Mouse (Mus musculus) embryonic fibroblast, embryonic 13.5 days (primary cell): ENCODE measurements around the gene Adipor2. TPM values are rescaled to one million over a fixed set of nuclear protein-coding genes. Genes with fewer than 3 reads are reported as not detected.

Experiments used
- H3K27ac ChIP-seq: 2 replicates; pipeline ENCODE4 v1.5.1; 2012; ENCODE audit warnings: low read length, control low read depth, inconsistent platforms; ENCODE audit not compliant: insufficient read depth
- H3K4me1 ChIP-seq: 2 replicates; pipeline ENCODE4 v1.6.1; 2011; ENCODE audit warnings: low read length; ENCODE audit not compliant: control insufficient read depth, insufficient read depth
- H3K4me3 ChIP-seq: 2 replicates; pipeline ENCODE4 v1.5.1; 2011; ENCODE audit warnings: mild to moderate bottlenecking, control low read depth, low read length; ENCODE audit not compliant: insufficient read depth
- CTCF ChIP-seq: IDR thresholded peaks from 2 replicates; pipeline ENCODE4 v1.5.1; 2011; ENCODE audit warnings: mild to moderate bottlenecking, control low read depth, low read length, moderate library complexity, borderline replicate concordance; ENCODE audit not compliant: insufficient read depth
- POLR2A ChIP-seq: IDR thresholded peaks from 2 replicates; pipeline ENCODE4 v1.6.1; 2011; ENCODE audit warnings: low read depth, mild to moderate bottlenecking, control low read depth, low read length, moderate library complexity
- polyA plus RNA-seq: library from polyadenylated mRNA; stranded (reverse); fragments of >200 nt; gene quantifications from 2 replicates; pipeline ENCODE4 v1.2.4, GENCODE M21; 2011; ENCODE audit warnings: low read depth; ENCODE audit not compliant: missing spikeins, insufficient read length

Adipor2 gene
- polyA plus RNA-seq, 1 experiment: 42.8 TPM

DNA sequence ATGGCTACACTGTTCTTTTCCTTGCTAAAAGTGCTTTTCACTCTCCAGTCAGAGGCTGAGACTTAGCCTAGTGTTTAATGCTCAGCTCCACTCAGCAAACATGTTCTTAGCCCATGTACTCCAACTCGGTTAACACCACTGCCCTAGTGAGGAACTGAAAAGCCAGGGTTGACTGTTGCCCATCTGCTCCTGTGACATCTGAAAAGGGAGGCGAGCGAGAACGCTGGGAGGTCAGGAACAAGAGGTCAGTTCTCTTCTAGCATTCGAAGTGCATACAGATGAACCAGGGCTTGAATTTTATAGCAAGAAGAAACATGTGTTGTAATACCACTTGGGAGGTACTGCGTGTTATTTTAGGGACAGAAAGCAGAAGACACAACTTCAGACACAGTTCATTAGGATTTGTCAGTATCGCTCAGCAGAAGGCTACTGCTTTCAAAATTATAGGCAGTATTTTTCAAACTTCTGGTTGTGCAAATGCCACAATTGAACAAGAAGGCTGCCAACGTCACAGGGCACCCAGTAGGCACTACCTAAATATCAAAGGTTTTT lies 59.4 kb downstream of the Adipor2 start:
- no peak for TF ChIP-seq CTCF
- TF ChIP-seq POLR2A: no peak
- H3K4me3 ChIP-seq: no peak overlapping the region
- no peak overlapping the region for H3K27ac ChIP-seq
- no peaks in the 10 kb centered on the region for H3K4me1 ChIP-seq

DNA sequence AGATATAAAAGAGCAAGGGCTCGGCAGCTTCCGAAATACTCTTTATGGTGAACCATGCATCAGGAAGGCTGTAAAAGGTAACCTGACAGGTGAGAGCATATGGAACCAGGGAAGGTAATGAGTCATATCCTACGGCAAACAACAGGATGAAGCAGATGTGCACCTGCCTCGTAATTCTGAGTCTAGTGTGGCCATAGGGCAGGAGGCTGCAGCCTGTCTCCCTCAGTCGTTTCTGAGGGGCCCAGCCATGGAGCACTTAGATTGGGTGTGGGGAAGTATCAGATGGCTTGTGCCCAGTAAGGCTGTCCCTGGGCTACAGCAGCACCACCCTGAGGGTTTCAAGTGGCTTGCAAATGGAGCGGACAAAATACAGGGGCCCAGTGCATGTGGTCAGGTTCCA lies 65.0 kb downstream of the Adipor2 start:
- Histone ChIP-seq H3K4me1 (no peaks in the 10 kb centered on the region), H3K27ac (no peak overlapping the region), H3K4me3 (no peak overlapping the region)
- TF ChIP-seq CTCF: no peak
- no peak for TF ChIP-seq POLR2A

DNA sequence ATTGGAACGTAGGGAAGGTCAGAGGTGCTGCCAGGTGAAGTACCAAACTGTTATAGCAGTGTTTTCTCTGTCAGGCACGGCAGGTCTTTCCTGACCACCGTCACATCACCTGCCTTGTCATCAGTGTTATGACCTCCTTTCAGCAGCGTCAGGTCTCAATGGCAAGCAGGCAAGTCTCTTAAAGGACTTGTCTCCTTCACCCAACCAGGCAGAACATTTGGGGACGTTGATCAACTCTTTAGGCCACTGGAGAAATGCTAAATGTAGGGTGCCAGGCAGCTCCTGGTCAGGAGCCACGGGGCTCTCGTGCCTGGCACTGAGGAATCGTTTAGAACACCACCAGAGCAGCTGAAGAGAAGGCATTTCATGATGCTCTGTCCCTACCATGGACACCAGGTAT lies 65.8 kb downstream of the Adipor2 start:
- no peaks in the 10 kb centered on the region for H3K4me1 ChIP-seq
- no peak overlapping the region for H3K4me3 ChIP-seq
- no peak overlapping the region for H3K27ac ChIP-seq
- no peak for TF ChIP-seq POLR2A
- no peak for TF ChIP-seq CTCF

DNA sequence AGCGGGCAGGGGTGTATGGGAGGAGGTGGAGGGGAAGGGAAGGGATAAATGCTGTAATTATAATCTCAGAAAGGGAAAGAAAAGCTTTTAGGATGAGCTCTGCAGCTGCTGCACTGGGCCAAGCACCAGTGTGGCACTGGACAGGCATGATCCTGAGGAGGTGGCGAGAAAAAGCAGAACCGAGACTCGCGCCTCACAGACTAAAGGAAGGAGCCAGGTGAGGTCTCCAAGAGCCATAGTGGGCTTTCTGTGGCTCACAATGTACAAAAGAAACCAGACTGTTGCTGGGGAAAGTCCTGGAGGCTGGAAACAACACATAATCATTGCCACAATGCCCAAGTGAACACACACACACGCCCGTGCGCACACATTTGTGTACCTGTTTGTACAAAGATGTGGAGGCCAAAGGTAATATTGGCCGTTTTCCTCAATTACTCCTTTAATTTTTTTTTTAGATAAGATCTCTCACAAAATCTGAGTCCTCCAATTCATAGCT lies 66.8 kb downstream of the Adipor2 start:
- TF ChIP-seq CTCF: no peak
- TF ChIP-seq POLR2A: no peak
- Histone ChIP-seq H3K4me3 (no peak overlapping the region), H3K4me1 (no peaks in the 10 kb centered on the region), H3K27ac (no peak overlapping the region)

DNA sequence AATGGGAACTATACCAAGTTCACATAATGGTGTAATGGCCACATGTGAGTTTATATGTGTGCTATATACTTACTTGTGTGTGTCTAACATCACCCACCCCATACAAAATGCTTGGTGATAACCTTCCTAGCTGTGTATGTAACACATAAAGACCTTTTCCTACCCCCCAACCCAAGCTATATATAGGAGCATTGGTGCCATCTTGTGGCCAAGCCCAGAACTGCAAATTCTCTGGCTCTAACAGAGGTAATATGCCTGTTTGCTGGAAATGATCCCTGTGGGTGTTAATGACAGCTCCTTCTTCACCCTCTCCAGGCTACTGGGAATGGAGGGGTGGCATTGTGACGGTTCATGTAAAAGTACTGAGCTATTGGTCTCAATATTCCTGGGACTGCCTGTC lies 69.3 kb downstream of the Adipor2 start:
- H3K4me1 ChIP-seq: no peaks in the 10 kb centered on the region
- TF ChIP-seq POLR2A (no peak), CTCF (no peak)
- H3K4me3 ChIP-seq: no peak overlapping the region
- no peak overlapping the region for H3K27ac ChIP-seq

DNA sequence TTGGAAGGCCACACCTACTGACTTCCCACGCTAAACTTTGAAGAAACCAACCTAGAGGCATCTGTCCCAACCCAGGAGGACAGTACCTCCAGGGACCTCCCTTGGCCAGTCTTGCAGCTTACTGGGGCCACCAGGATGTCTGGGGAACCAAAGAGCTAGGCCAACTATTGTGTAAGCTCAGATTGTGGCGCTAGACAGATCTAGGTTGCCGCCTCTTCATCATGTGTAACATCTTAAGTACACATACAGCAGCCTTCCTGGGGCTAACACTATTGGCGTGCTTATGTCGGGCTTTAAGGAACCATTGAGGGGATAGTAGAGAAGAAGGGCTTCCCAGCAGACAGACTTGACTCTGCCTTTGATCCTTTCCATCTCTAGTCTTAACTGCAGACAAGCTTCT lies 69.7 kb downstream of the Adipor2 start:
- Histone ChIP-seq H3K27ac (no peak overlapping the region), H3K4me3 (no peak overlapping the region), H3K4me1 (no peaks in the 10 kb centered on the region)
- no peak for TF ChIP-seq CTCF
- no peak for TF ChIP-seq POLR2A

DNA sequence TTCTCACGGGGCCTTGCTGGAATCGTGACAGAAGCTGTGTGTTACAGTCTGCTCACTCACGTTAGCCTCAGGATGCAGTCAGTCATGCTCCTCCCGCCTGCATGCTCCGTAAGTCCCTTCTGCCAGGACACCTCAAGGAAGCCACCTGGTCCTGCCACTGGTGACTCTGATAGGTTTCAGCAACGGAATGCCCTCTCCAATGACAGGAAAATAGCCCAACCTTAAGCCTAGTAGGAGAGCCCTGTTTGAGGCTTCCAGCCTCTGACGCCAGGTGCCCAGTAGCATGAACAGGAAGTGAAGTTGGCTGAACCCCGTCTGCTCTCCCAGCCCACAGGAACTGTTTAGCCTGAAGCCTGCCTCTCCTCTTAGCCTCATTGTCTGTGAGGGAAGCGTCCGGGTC lies 71.2 kb downstream of the Adipor2 start:
- TF ChIP-seq CTCF: no peak
- no peak for TF ChIP-seq POLR2A
- Histone ChIP-seq H3K4me3 (no peak overlapping the region), H3K27ac (no peak overlapping the region), H3K4me1 (no peaks in the 10 kb centered on the region)

DNA sequence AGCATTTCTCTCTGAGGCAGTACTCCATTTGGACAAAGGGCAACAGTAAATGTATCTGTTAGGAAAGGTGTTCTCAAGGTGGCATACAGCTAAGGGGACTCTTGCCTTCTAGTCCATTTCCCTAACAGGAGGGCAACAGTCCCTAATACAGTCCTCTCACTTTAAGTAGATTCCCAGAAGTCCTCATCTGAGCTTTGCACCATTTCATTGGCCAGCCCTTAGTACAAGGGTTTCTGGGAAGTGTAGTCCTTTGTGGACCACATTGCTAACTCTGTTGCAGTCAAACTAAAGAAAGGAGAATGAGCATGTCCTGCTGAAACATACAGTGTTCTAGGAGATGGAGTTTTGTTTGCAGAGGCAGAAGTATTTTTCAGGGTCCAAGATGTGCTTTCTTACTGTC lies 76.1 kb downstream of the Adipor2 start:
- no peak overlapping the region for H3K27ac ChIP-seq
- no peak for TF ChIP-seq POLR2A
- no peak for TF ChIP-seq CTCF
- no peaks in the 10 kb centered on the region for H3K4me1 ChIP-seq
- no peak overlapping the region for H3K4me3 ChIP-seq

DNA sequence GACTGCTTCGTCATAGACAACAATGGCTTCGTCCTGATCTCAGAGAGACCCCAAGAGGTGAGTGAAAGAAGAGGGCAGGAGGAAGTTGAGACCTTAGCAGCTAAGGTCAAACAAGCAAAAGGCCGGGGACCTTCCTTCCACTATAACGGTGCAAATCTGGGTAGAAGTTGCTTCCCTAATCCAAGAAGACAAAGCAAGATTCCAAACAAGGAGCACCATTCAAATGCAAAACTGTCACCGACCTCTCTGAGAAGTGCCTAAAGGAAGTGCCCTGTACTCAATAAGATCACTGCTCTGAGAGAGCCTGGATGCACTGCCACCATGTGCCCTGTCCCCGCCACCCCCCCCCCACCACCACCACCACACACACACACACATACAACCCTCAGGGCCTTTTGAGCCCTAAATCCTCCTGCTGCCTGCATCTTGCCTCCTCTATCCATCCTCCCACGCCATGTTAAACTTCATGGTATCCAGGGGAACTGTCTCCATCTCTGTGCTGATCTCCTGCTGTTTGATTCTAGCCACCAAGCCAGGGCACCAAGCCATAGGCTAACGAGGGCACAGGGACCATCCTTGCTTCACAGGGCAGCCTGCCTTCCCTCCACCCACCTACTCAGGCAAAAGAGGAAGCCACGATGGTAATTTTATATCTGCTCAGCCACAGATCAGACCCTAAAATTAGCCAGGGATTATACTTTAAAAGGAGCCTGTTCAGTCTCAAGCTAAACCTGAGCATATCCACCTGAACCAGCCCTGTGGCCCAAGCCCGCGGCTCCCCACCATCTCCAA lies 79.2 kb downstream of the Adipor2 start:
- no peak overlapping the region for H3K27ac ChIP-seq
- no peaks in the 10 kb centered on the region for H3K4me1 ChIP-seq
- no peak for TF ChIP-seq POLR2A
- no peak for TF ChIP-seq CTCF
- no peak overlapping the region for H3K4me3 ChIP-seq

DNA sequence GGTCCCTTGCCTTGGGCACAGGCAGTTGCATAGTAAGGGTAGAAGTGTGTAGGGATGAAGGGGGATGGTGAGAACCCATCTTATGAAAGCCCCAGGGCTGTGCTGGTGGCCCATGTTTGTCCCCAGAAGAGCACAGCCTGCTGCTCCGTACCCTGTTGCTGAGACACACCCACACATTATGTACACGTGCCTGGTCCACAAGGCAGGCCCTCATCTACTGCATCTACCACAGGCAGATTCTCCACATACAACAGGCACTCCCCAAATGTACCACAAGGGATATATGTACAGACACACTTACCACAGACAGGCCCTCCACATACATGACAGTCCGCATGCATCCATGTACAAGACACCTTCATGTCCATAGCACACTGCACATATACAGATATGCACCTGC lies 80.2 kb downstream of the Adipor2 start:
- no peak overlapping the region for H3K4me3 ChIP-seq
- no peak for TF ChIP-seq POLR2A
- TF ChIP-seq CTCF: no peak

More for the DNA sequence above, 80.2 kb downstream of the Adipor2 start:
- H3K4me1 ChIP-seq: no peaks in the 10 kb centered on the region
- no peak overlapping the region for H3K27ac ChIP-seq
